Mouse (Mus musculus) CH12.LX (cell line): Measurements from ENCODE around the gene Arhgap31. TPM values are rescaled to one million over a fixed set of nuclear protein-coding genes. Genes with fewer than 3 reads are reported as not detected.

Source experiments
- DNase-seq: peaks from one replicate; pipeline ENCODE4 v3.0.0-alpha.2; 2013; ENCODE audit errors: extremely low read depth
- H3K27ac ChIP-seq: 2 replicates; pipeline ENCODE4 v1.5.1; 2012; ENCODE audit warnings: low read depth, mild to moderate bottlenecking, control low read depth, moderate library complexity; ENCODE audit not compliant: insufficient read depth
- H3K27me3 ChIP-seq: replicated peaks from 2 replicates; pipeline ENCODE3; 2012; ENCODE audit warnings: inconsistent platforms
- H3K36me3 ChIP-seq, 2 experiments: replicated peaks in 1 of 2; 2 replicates each; pipeline versions ENCODE3 to v1.6.1; 2012; ENCODE audit warnings: inconsistent platforms in 1 of 2, low read length in 1 of 2, mild to moderate bottlenecking in 1 of 2, mixed read lengths in 1 of 2, moderate library complexity in 1 of 2; ENCODE audit not compliant: control insufficient read depth in 1 of 2, insufficient read depth in 1 of 2
- H3K4me1 ChIP-seq, 2 experiments: 2 replicates each; pipeline ENCODE4 v1.6.1; 2012; ENCODE audit warnings: inconsistent platforms in 1 of 2, moderate library complexity in 1 of 2; ENCODE audit not compliant: insufficient read depth in 2 of 2, control insufficient read depth in 1 of 2
- H3K4me2 ChIP-seq: 2 replicates; pipeline ENCODE4 v1.6.1; 2012; ENCODE audit warnings: low read depth, mild to moderate bottlenecking, control low read depth; ENCODE audit not compliant: poor library complexity, insufficient read depth, severe bottlenecking
- H3K4me3 ChIP-seq, 3 experiments: fragments of 150-350 bp in 1 of 3; sonication (generic) in 1 of 3; replicated peaks in 1 of 3; 2 replicates each; pipeline versions ENCODE3 to v1.5.1; 2011 to 2012; ENCODE audit warnings: low read depth in 2 of 3, low read length in 2 of 3, mild to moderate bottlenecking in 2 of 3, moderate library complexity in 2 of 3, control low read depth in 1 of 3, improper control_type of control experiment in 1 of 3, inconsistent platforms in 1 of 3, mixed read lengths in 1 of 3; ENCODE audit not compliant: poor library complexity in 1 of 3
- H3K79me2 ChIP-seq: replicated peaks from 2 replicates; pipeline ENCODE4 v1.6.1; 2012; ENCODE audit warnings: mild to moderate bottlenecking, moderate library complexity; ENCODE audit not compliant: control insufficient read depth, poor library complexity, insufficient read depth, severe bottlenecking; ENCODE audit errors: extremely low read depth
- H3K9ac ChIP-seq: 2 replicates; pipeline ENCODE4 v1.6.1; 2012; ENCODE audit warnings: low read depth, mild to moderate bottlenecking, control low read depth, moderate library complexity; ENCODE audit not compliant: insufficient read depth
- H3K9me3 ChIP-seq: replicated peaks from 2 replicates; pipeline ENCODE3; 2012; ENCODE audit warnings: low read length, inconsistent platforms, mixed read lengths
- BHLHE40 ChIP-seq: IDR thresholded peaks from 2 replicates; pipeline ENCODE4 v1.6.1; 2011; ENCODE audit warnings: mild to moderate bottlenecking, low read depth, low read length, improper control_type of control experiment
- CHD1 ChIP-seq: IDR thresholded peaks from 2 replicates; pipeline ENCODE4 v1.6.1; 2012; ENCODE audit warnings: low read depth, low read length, improper control_type of control experiment, inconsistent platforms
- E2F4 ChIP-seq: IDR thresholded peaks from 2 replicates; pipeline ENCODE4 v1.6.1; 2011; ENCODE audit warnings: low read depth, low read length, improper control_type of control experiment; ENCODE audit not compliant: insufficient replicate concordance
- ETS1 ChIP-seq: conservative IDR thresholded peaks from 2 replicates; pipeline ENCODE4 v1.6.1; 2012; ENCODE audit warnings: low read depth, mild to moderate bottlenecking, inconsistent platforms, low read length, improper control_type of control experiment, moderate library complexity
- HCFC1 ChIP-seq: IDR thresholded peaks from 2 replicates; pipeline ENCODE4 v1.6.1; 2012; ENCODE audit warnings: low read depth, mild to moderate bottlenecking, inconsistent platforms, low read length, improper control_type of control experiment
- JUND ChIP-seq: conservative IDR thresholded peaks from 2 replicates; pipeline ENCODE4 v1.6.1; 2011; ENCODE audit warnings: low read depth, low read length, improper control_type of control experiment
- KAT2A ChIP-seq: IDR thresholded peaks from 2 replicates; pipeline ENCODE4 v1.6.1; 2012; ENCODE audit warnings: low read length, improper control_type of control experiment, inconsistent platforms; ENCODE audit not compliant: insufficient replicate concordance
- MAFK ChIP-seq: IDR thresholded peaks from 2 replicates; pipeline ENCODE4 v1.6.1; 2011; ENCODE audit warnings: low read length, improper control_type of control experiment; ENCODE audit not compliant: insufficient replicate concordance
- MEF2A ChIP-seq: IDR thresholded peaks from 2 replicates; pipeline ENCODE4 v1.6.1; 2014; ENCODE audit warnings: low read depth, mild to moderate bottlenecking, inconsistent platforms, low read length, improper control_type of control experiment, borderline replicate concordance
- NELFE ChIP-seq: IDR thresholded peaks from 2 replicates; pipeline ENCODE4 v1.6.1; 2011; ENCODE audit warnings: low read depth, low read length, improper control_type of control experiment
- NRF1 ChIP-seq: IDR thresholded peaks from 2 replicates; pipeline ENCODE4 v1.6.1; 2014; ENCODE audit warnings: low read depth, mild to moderate bottlenecking, inconsistent platforms, low read length, improper control_type of control experiment, moderate library complexity
- RCOR1 ChIP-seq: conservative IDR thresholded peaks from 2 replicates; pipeline ENCODE4 v1.6.1; 2012; ENCODE audit warnings: low read depth, mild to moderate bottlenecking, inconsistent platforms, low read length, improper control_type of control experiment
- SIN3A ChIP-seq: IDR thresholded peaks from 2 replicates; pipeline ENCODE4 v1.6.1; 2012; ENCODE audit warnings: low read length, improper control_type of control experiment, inconsistent platforms
- TBP ChIP-seq: conservative IDR thresholded peaks from 2 replicates; pipeline ENCODE4 v1.6.1; 2011; ENCODE audit warnings: low read depth, low read length, improper control_type of control experiment
- TCF12 ChIP-seq: IDR thresholded peaks from 2 replicates; pipeline ENCODE4 v1.6.1; 2014; ENCODE audit warnings: low read depth, mild to moderate bottlenecking, inconsistent platforms, low read length, improper control_type of control experiment
- UBTF ChIP-seq: IDR thresholded peaks from 2 replicates; pipeline ENCODE4 v1.6.1; 2012; ENCODE audit warnings: low read depth, mild to moderate bottlenecking, inconsistent platforms, low read length, improper control_type of control experiment, moderate library complexity
- USF2 ChIP-seq: conservative IDR thresholded peaks from 2 replicates; pipeline ENCODE4 v1.6.1; 2011; ENCODE audit warnings: low read depth, low read length, improper control_type of control experiment
- ZC3H11A ChIP-seq: IDR thresholded peaks from 2 replicates; pipeline ENCODE4 v1.6.1; 2012; ENCODE audit warnings: low read depth, mild to moderate bottlenecking, inconsistent platforms, low read length, improper control_type of control experiment
- ZKSCAN1 ChIP-seq: IDR thresholded peaks from 2 replicates; pipeline ENCODE4 v1.6.1; 2012; ENCODE audit warnings: low read depth, inconsistent platforms, low read length, improper control_type of control experiment, borderline replicate concordance
- ZMIZ1 ChIP-seq: IDR thresholded peaks from 2 replicates; pipeline ENCODE4 v1.6.1; 2012; ENCODE audit warnings: low read depth, mild to moderate bottlenecking, inconsistent platforms, low read length, improper control_type of control experiment
- ZNF384 ChIP-seq: IDR thresholded peaks from 2 replicates; pipeline ENCODE4 v1.6.1; 2012; ENCODE audit warnings: low read depth, low read length, improper control_type of control experiment, inconsistent platforms
- dilution Hi-C: fragments of 300-500 bp; cut with MboI; formaldehyde crosslinking; loops from 2 replicates; pipeline ENCODE4 v1.14.3; 2020; ENCODE audit warnings: low sequenced_read_pairs; ENCODE audit not compliant: extremely low pct_unique_long_range_greater_than_20kb, extremely low pct_ligation_motif_present
- in situ Hi-C: fragments of 300-500 bp; cut with MboI; formaldehyde crosslinking; loops from 3 replicates; pipeline ENCODE4 v1.14.3; 2019; ENCODE audit warnings: low sequenced_read_pairs, low pct_ligation_motif_present, low pct_unique_long_range_greater_than_20kb, mixed read lengths
- polyA plus RNA-seq: library from polyadenylated mRNA; unstranded; fragments of >175 nt; gene quantifications from 2 replicates; pipeline ENCODE4 v1.2.1, GENCODE M21; 2012; ENCODE audit warnings: low read depth; ENCODE audit not compliant: insufficient read length
- total RNA-seq, 2 experiments: library from RNA; depleted of rRNA; stranded (reverse); fragments of 300-350 nt in 1 of 2; fragments of >200 nt in 1 of 2; gene quantifications; 2 replicates each; pipeline ENCODE4 v1.2.3; 2012 to 2014

The Arhgap31 gene
- total and polyA plus RNA-seq, 3 experiments: 0.15 to 2.0 (median 0.76) TPM

DNA sequence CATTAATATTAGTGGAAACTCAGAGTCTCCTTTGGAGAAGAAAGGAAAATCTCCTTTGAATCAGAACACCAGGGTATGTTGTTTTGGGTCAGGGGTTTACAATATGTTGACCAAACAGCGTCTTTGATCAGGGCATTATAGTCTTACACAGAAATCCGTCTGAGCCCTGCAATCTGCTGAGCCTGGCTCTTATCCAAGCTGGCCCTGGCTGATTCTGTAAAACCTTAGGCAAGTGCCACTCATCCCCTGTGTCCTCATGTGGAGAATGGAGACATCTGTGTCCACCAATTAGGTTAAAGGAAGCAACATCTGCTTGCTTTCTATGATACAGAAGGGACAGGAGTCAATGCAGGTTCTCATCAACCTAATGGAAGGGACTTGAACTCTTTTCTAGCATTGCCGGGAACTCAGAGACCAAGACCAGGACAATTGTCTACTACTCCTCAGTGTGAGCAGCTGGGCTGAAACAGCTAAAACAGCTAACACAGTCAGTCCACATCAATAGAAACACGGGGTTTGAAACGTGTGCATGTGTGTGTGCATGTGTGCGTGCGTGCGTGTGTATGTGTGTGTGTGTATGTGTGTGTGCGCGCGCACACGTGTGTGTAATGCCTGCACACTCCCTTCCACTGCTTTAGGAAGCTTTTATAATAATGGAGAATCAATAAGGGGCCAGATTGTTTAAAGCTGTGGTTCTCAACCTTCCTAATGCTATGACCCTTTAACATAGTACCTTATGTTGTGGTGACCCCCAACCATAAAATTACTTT is 42.3 kb downstream of the Arhgap31 start:
- TF ChIP-seq ZC3H11A (no peak), TBP (no peak), ZNF384 (no peak), MAFK (no peak), NRF1 (no peak), BHLHE40 (no peak), ETS1 (no peak), JUND (no peak), TCF12 (no peak), ZKSCAN1 (no peak), E2F4 (no peak), RCOR1 (no peak), NELFE (no peak), CHD1 (no peak), USF2 (no peak), SIN3A (no peak), ZMIZ1 (no peak), KAT2A (no peak), UBTF (no peak)
- no peak overlapping the region for H3K27ac ChIP-seq
- no peaks in the 10 kb centered on the region for H3K9me3 ChIP-seq
- DNase-seq: no peak
- H3K79me2 ChIP-seq: no peaks in the 10 kb centered on the region
- dilution Hi-C loops: no loop called here
- 0 out of 4 replicates have a peak, but pooled peaks cover 0 to 2% of the 10 kb centered on the region in 2 experiments for H3K4me1 ChIP-seq
- H3K4me3 ChIP-seq: no peak overlapping the region
- peaks cover 1% of the 10 kb centered on the region for H3K27me3 ChIP-seq
- in situ Hi-C loops: no loop called here
- H3K36me3 ChIP-seq: no peaks in the 10 kb centered on the region
- no peak overlapping the region for H3K9ac ChIP-seq
- no peak overlapping the region for H3K4me2 ChIP-seq

GRCm38 (mm10) chr16:38668871-38669675 is 44.0 kb downstream of the Arhgap31 start:
- TF ChIP-seq MEF2A: no peak
- no peak for TF ChIP-seq CHD1
- no peak for TF ChIP-seq NRF1
- no peak for TF ChIP-seq HCFC1
- no peak overlapping the region for H3K4me2 ChIP-seq
- H3K4me1 ChIP-seq: no peaks in the 10 kb centered on the region
- H3K27me3 ChIP-seq: peaks cover 1% of the 10 kb centered on the region
- in situ Hi-C loops: no loop called here
- H3K9ac ChIP-seq: no peak overlapping the region
- dilution Hi-C loops: no loop called here
- no peaks in the 10 kb centered on the region for H3K9me3 ChIP-seq
- no peak overlapping the region for H3K27ac ChIP-seq
- H3K4me3 ChIP-seq: no peak overlapping the region
- no peaks in the 10 kb centered on the region for H3K36me3 ChIP-seq
- no peaks in the 10 kb centered on the region for H3K79me2 ChIP-seq
- no peak for DNase-seq
